Mouse (Mus musculus) inflammation-experienced regulatory T-cells, adult 6 months (primary cell): ENCODE data around the gene Fam169b. TPM values are rescaled to one million over a fixed set of nuclear protein-coding genes. Genes with fewer than 3 reads are reported as not detected.

ENCODE experiments used
- polyA plus RNA-seq, 3 experiments: library from polyadenylated mRNA; unstranded; fragments of 100-300 nt; shearing (Covaris generic); gene quantifications; one replicate each; pipeline ENCODE4 v1.2.1; 2017

Fam169b gene
- polyA plus RNA-seq, 3 experiments from 2014 or later, result 45.3 to 127 (median 108) TPM

Other genes with a start within 250 kb of the Fam169b start
- gene Pgpep1l, start 9.6 kb upstream of the Fam169b start, polyA plus RNA-seq, result 1 to 10 TPM in 2 of 3 experiments, under 1 TPM in 1; 0.98 to 6.9 (median 4.2) TPM